Mouse (Mus musculus) frontal cortex, postnatal 14 days (tissue): ENCODE measurements around the gene 2310079G19Rik.

Experiments
- DNase-seq, 2 experiments: peaks; one replicate each; pipeline ENCODE4 v3.0.0; 2022; ENCODE audit warnings: low spot score in 2 of 2

Gene 2310079G19Rik

GRCm38 (mm10) chr16:88627566-88627965 is at the start of gene 2310079G19Rik:
Gene 2310079G19Rik (minus strand): TSS chr16:88627666.
- no peak for DNase-seq

GRCm38 (mm10) chr16:88671571-88671970 is 44.1 kb upstream of the 2310079G19Rik start, which contains the start of gene Krtap27-1:
Gene Krtap27-1 (minus strand): TSS chr16:88671671.
- DNase-seq: no peak

- no peak for DNase-seq
These were observed 30.0 kb upstream of the 2310079G19Rik start for GRCm38 (mm10) chr16:88657426-88657825.

GRCm38 (mm10) chr16:88651952-88652351 is 24.5 kb upstream of the 2310079G19Rik start:
- DNase-seq: no peak

- DNase-seq: no peak
These were observed 23.6 kb upstream of the 2310079G19Rik start for GRCm38 (mm10) chr16:88651082-88651481.

- DNase-seq: no peak
These were observed 19.9 kb upstream of the 2310079G19Rik start, which contains the start of gene Krtap26-1 for GRCm38 (mm10) chr16:88647358-88647846. Gene Krtap26-1 (minus strand): TSS chr16:88647796.

GRCm38 (mm10) chr16:88646366-88647111 is 19.1 kb upstream of the 2310079G19Rik start:
- DNase-seq: no peak

GRCm38 (mm10) chr16:88640053-88640452 is 12.6 kb upstream of the 2310079G19Rik start:
- DNase-seq: no peak

- no peak for DNase-seq
These were observed 7.7 kb upstream of the 2310079G19Rik start for GRCm38 (mm10) chr16:88635142-88635541.

GRCm38 (mm10) chr16:88631474-88631873 is 4.0 kb upstream of the 2310079G19Rik start:
- DNase-seq: no peak

- DNase-seq: no peak
These were observed 14.8 kb downstream of the 2310079G19Rik start for GRCm38 (mm10) chr16:88612712-88613111.

- no peak for DNase-seq
These were observed 15.5 kb downstream of the 2310079G19Rik start, which contains the start of gene Krtap24-1 for GRCm38 (mm10) chr16:88611922-88612321. Gene Krtap24-1 (minus strand): TSS chr16:88612279.

- DNase-seq: no peak
These were observed 22.9 kb downstream of the 2310079G19Rik start for GRCm38 (mm10) chr16:88604570-88604969.

GRCm38 (mm10) chr16:88602464-88602863 is 25.0 kb downstream of the 2310079G19Rik start:
- no peak for DNase-seq

- no peak for DNase-seq
These were observed 27.2 kb downstream of the 2310079G19Rik start for GRCm38 (mm10) chr16:88600303-88600702.

- DNase-seq: no peak
These were observed 27.8 kb downstream of the 2310079G19Rik start for GRCm38 (mm10) chr16:88599504-88600237.

GRCm38 (mm10) chr16:88592758-88593157 is 34.7 kb downstream of the 2310079G19Rik start:
- no peak for DNase-seq

GRCm38 (mm10) chr16:88583338-88583737 is 44.1 kb downstream of the 2310079G19Rik start:
- no peak for DNase-seq
